Comparison of ENCODE assay signal across 21 mouse cellular contexts in the genomic region with DNA sequence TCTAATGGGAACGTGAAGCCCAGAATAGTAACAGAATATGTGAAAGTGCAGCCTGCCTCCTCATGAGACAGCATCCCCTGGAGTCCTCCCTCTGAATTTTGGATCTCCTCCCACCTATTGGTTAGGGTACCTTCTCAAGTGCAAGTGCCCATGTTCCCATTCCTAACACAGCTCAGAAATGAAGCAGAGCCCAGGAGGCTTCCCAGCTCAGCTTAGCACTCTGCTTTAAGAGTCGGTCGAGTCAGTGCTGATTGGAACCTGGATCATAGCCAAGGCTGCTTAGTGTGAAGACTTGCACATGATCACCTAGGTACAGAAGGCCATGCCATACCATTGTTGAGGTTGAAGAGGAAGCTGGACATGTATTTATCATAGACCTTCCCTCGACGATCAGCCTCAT. TPM values are rescaled to one million over a fixed set of nuclear protein-coding genes. Genes with fewer than 3 reads are reported as not detected.
DNase-seq lines count a peak whose midpoint lies in the region; ATAC-seq and TF ChIP-seq lines count a peak whose summit lies in the region.
"Had no signal": no experiment of that assay in that cellular context is flagged by ENCODE, and none has a peak within 500 bp of the region (broad histone marks: within the 10 kb centered on the region; RNA-seq: fewer than 3 reads in every experiment).

No protein-coding gene starts in this region.

- H3K9me3 ChIP-seq in heart, embryonic 11.5 days (replicated peaks; ENCODE audit: control insufficient read depth, low read length), result no peaks in the 10 kb centered on the region
- H3K9me3 ChIP-seq in MEL (replicated peaks; ENCODE audit: insufficient read depth, low read length), result no peaks in the 10 kb centered on the region
- H3K9me3 ChIP-seq: forebrain, embryonic 12.5 days; hindbrain, embryonic 12.5 days; midbrain, embryonic 13.5 days had no signal

- TF ChIP-seq CTCF in MEL (IDR thresholded peaks at IDR 0.05 in 2 of 3, conservative IDR thresholded peaks at IDR 0.05 in 1 of 3; ENCODE audit: control insufficient read depth in 1 of 3, insufficient read depth in 1 of 3, low read depth in 2 of 3, low read length in 3 of 3, poor library complexity in 1 of 3, severe bottlenecking in 1 of 3), result no peak

- no peak for TF ChIP-seq POLR2A in MEL (IDR thresholded peaks at IDR 0.05; ENCODE audit: control insufficient read depth in 1 of 2, insufficient read depth in 1 of 2, low read depth in 1 of 2, low read length in 2 of 2, poor library complexity in 1 of 2)

- no peak overlapping the region for H3K4me2 ChIP-seq in heart, embryonic 11.5 days
- H3K4me2 ChIP-seq: forebrain, embryonic 12.5 days; hindbrain, embryonic 12.5 days; midbrain, embryonic 13.5 days had no signal

- H3K79me2 ChIP-seq in MEL (ENCODE audit: control insufficient read depth, insufficient read depth, low read length, poor library complexity), result no peaks in the 10 kb centered on the region

- H3K4me3 ChIP-seq in heart, embryonic 11.5 days (ENCODE audit: low read depth, low read length), result no peak overlapping the region
- H3K4me3 ChIP-seq in MEL (ENCODE audit: control insufficient read depth in 1 of 2, insufficient read depth in 1 of 2, low read depth in 2 of 2, low read length in 2 of 2), result no peak overlapping the region
- H3K4me3 ChIP-seq: forebrain, embryonic 12.5 days; hindbrain, embryonic 12.5 days; midbrain, embryonic 13.5 days; myocyte had no signal

- H3K27ac ChIP-seq in heart, embryonic 11.5 days (ENCODE audit: low read depth, low read length), result no peak overlapping the region
- no peak overlapping the region for H3K27ac ChIP-seq in MEL (ENCODE audit: control insufficient read depth, low read depth, low read length)
- H3K27ac ChIP-seq: forebrain, embryonic 12.5 days; hindbrain, embryonic 12.5 days; macrophage; midbrain, embryonic 13.5 days had no signal

- peaks cover 13% of the 10 kb centered on the region for H3K36me3 ChIP-seq in heart, embryonic 11.5 days (ENCODE audit: control insufficient read depth, insufficient read depth, low read length)
- H3K36me3 ChIP-seq in MEL (ENCODE audit: control insufficient read depth in 1 of 2, insufficient read depth in 2 of 2, low read length in 2 of 2), result peaks cover 0 to 21% of the 10 kb centered on the region in 2 experiments; a peak in 3 of 4 replicates
- H3K36me3 ChIP-seq: forebrain, embryonic 12.5 days had no signal

- no peak overlapping the region for H3K9ac ChIP-seq in heart, embryonic 11.5 days (ENCODE audit: low read depth, low read length)
- H3K9ac ChIP-seq in MEL (ENCODE audit: control insufficient read depth, low read depth, low read length, poor library complexity, severe bottlenecking), result no peak overlapping the region
- H3K9ac ChIP-seq: forebrain, embryonic 12.5 days; hindbrain, embryonic 12.5 days; liver, postnatal 0 days; midbrain, embryonic 13.5 days had no signal

- no peak for TF ChIP-seq EP300 in MEL (IDR thresholded peaks at IDR 0.05; ENCODE audit: low read depth in 1 of 2, low read length in 2 of 2)

- 54% methylated on average over 5 of the region's 5 CpGs for WGBS in heart, embryonic 11.5 days (ENCODE audit: insufficient replicate concordance)

- H3K27me3 ChIP-seq in heart, embryonic 11.5 days (ENCODE audit: control insufficient read depth, insufficient read depth, low read length), result no peaks in the 10 kb centered on the region
- H3K27me3 ChIP-seq in MEL (ENCODE audit: control insufficient read depth in 1 of 2, insufficient read depth in 2 of 2, low read length in 2 of 2), result no peaks in the 10 kb centered on the region
- H3K27me3 ChIP-seq: forebrain, embryonic 12.5 days; hindbrain, embryonic 12.5 days; midbrain, embryonic 13.5 days had no signal

- peaks cover 30% of the 10 kb centered on the region for H3K4me1 ChIP-seq in heart, embryonic 11.5 days (ENCODE audit: control insufficient read depth, insufficient read depth, low read length)
- peaks cover 8 to 24% of the 10 kb centered on the region in 2 experiments for H3K4me1 ChIP-seq in MEL (ENCODE audit: control insufficient read depth in 1 of 2, insufficient read depth in 2 of 2, low read length in 2 of 2)

- peak; percentile 32 to 41 for DNase-seq in cerebellum, adult 18-20 months
- peak; percentile 55 for DNase-seq in heart, postnatal 4 days
- peak; percentile 44 for DNase-seq in MEL (ENCODE audit: low read depth, low spot score)
- peak; percentile 54 for DNase-seq in cerebellum, adult 9-11 months
- no peak for DNase-seq in yolk sac, embryonic 10.5 days (ENCODE audit: low spot score)
- DNase-seq: adrenal gland, postnatal 14 days; gastrocnemius, postnatal 36 days; kidney, adult 8-10 months; kidney, postnatal 36 days; liver, postnatal 0 days had no signal

- no peak for ATAC-seq in cerebellum, adult (ENCODE audit: insufficient number of reproducible peaks, low FRiP score, low TSS enrichment)
- no peak for ATAC-seq in heart, embryonic 11.5 days (replicated peaks; ENCODE audit: insufficient number of reproducible peaks, low FRiP score, low TSS enrichment)
- ATAC-seq in megakaryocyte, adult 5-6 weeks (ENCODE audit: poor library complexity, severe bottlenecking), result no peak
- ATAC-seq: inflammation-experienced regulatory T-cells, adult 6 months; liver, postnatal 0 days; midbrain, embryonic 13.5 days had no signal

- TF ChIP-seq RAD21 in MEL (IDR thresholded peaks at IDR 0.05; ENCODE audit: low read depth, low read length), result no peak

TF ChIP-seq in MEL, 35 proteins besides CTCF, POLR2A, EP300 and RAD21 (continues in another document):
- TF ChIP-seq UBTF (IDR thresholded peaks at IDR 0.05; ENCODE audit: borderline replicate concordance, insufficient read depth, low read depth, low read length) (no peak), MAX (IDR thresholded peaks at IDR 0.05; ENCODE audit: low read length) (no peak), MAFK (IDR thresholded peaks at IDR 0.05; ENCODE audit: borderline replicate concordance, low read depth, low read length) (no peak), SIN3A (IDR thresholded peaks at IDR 0.05; ENCODE audit: low read length) (no peak), GABPA (IDR thresholded peaks at IDR 0.05; ENCODE audit: low read depth, low read length) (no peak), TBP (IDR thresholded peaks at IDR 0.05; ENCODE audit: low read depth, low read length) (no peak), USF2 (IDR thresholded peaks at IDR 0.05; ENCODE audit: borderline replicate concordance in 1 of 2, insufficient read depth in 1 of 2, low read depth in 1 of 2, low read length in 2 of 2) (no peak), GATA1 (IDR thresholded peaks at IDR 0.05; ENCODE audit: low read depth, low read length) (no peak), BHLHE40 (IDR thresholded peaks at IDR 0.05; ENCODE audit: borderline replicate concordance, low read depth, low read length) (no peak), MXI1 (IDR thresholded peaks at IDR 0.05; ENCODE audit: low read depth, low read length) (no peak), ZC3H11A (IDR thresholded peaks at IDR 0.05; ENCODE audit: low read depth, low read length) (no peak), JUND (IDR thresholded peaks at IDR 0.05; ENCODE audit: low read depth, low read length) (no peak), ZMIZ1 (IDR thresholded peaks at IDR 0.05; ENCODE audit: low read depth, low read length) (no peak), MAZ (IDR thresholded peaks at IDR 0.05; ENCODE audit: low read depth, low read length) (no peak), HCFC1 (IDR thresholded peaks at IDR 0.05; ENCODE audit: low read depth, low read length) (no peak), NELFE (IDR thresholded peaks at IDR 0.05; ENCODE audit: low read depth, low read length) (no peak), MYC (IDR thresholded peaks at IDR 0.05; ENCODE audit: low read depth, low read length) (no peak)

RNA-seq across cellular contexts. Expression of a gene that starts 18.9 kb away (rescaled TPM):
- not detected for total RNA-seq in heart, postnatal 4 days (2021)
- 0.13 and 0.39 TPM in 2 replicates for polyA plus RNA-seq in heart, embryonic 11.5 days (2014; fragmentation: Nextera tagmentation; extraction: Ambion mirVana)
- total RNA-seq in MEL (2012; rRNA removed), result not detected in 2 replicates
- polyA plus RNA-seq in MEL (2012; ENCODE audit: insufficient read depth in 1 of 2, insufficient read length in 2 of 2, low read depth in 1 of 2, low replicate concordance in 2 of 2, missing spikeins in 1 of 2), result not detected
- total RNA-seq in megakaryocyte, adult 5-6 weeks (2015), result 0.11 TPM in 1 of 2 replicates, not detected in the other
- total RNA-seq in megakaryocyte, adult 5-6 weeks (2017), result 0.07 and 0.37 TPM in 2 replicates
- total RNA-seq: gastrocnemius, postnatal 36 days; layer of hippocampus, postnatal 10 days; neutrophil, adult 5-6 weeks had no signal
- polyA plus RNA-seq: macrophage had no signal

RNA-seq across cellular contexts. Expression of a gene that starts 23.0 kb away (rescaled TPM):
- 10 to 100 TPM; 23.1 to 27.3 TPM for total RNA-seq in heart, postnatal 4 days (2021)
- 6.2 TPM in 2 replicates for polyA plus RNA-seq in heart, embryonic 11.5 days (2014; fragmentation: Nextera tagmentation; extraction: Ambion mirVana)
- total RNA-seq in MEL (2012; rRNA removed), result 0.81 and 1.4 TPM in 2 replicates
- polyA plus RNA-seq in MEL (2012; ENCODE audit: insufficient read depth in 1 of 2, insufficient read length in 2 of 2, low read depth in 1 of 2, low replicate concordance in 2 of 2, missing spikeins in 1 of 2), result 1 to 10 TPM in 1 of 2 experiments, not detected in 1; 1.5 TPM
- 0.96 and 1.6 TPM in 2 replicates for total RNA-seq in megakaryocyte, adult 5-6 weeks (2015)
- 1.8 and 3.8 TPM in 2 replicates for total RNA-seq in megakaryocyte, adult 5-6 weeks (2017)
- polyA plus RNA-seq: inflammation-experienced regulatory T-cells, adult 6 months had no signal

RNA-seq across cellular contexts. Expression of a gene that starts 23.8 kb away (rescaled TPM):
- total RNA-seq in heart, postnatal 4 days (2021), result 1 to 10 TPM; 1.5 to 1.6 TPM
- polyA plus RNA-seq in heart, embryonic 11.5 days (2014; fragmentation: Nextera tagmentation; extraction: Ambion mirVana), result 0.46 and 0.70 TPM in 2 replicates
- not detected in 2 replicates for total RNA-seq in MEL (2012; rRNA removed)
- polyA plus RNA-seq in MEL (2012; ENCODE audit: insufficient read depth in 1 of 2, insufficient read length in 2 of 2, low read depth in 1 of 2, low replicate concordance in 2 of 2, missing spikeins in 1 of 2), result under 1 TPM in 1 of 2 experiments, not detected in 1; 0.01 TPM
- total RNA-seq in megakaryocyte, adult 5-6 weeks (2015), result not detected in 2 replicates
- 0.07 TPM in 1 of 2 replicates, not detected in the other for total RNA-seq in megakaryocyte, adult 5-6 weeks (2017)
- total RNA-seq: neutrophil, adult 5-6 weeks had no signal

RNA-seq across cellular contexts. Expression of a gene that starts 32.1 kb away (rescaled TPM):
- total RNA-seq in heart, postnatal 4 days (2021), result 10 to 100 TPM; 14.7 to 15.0 TPM
- polyA plus RNA-seq in heart, embryonic 11.5 days (2014; fragmentation: Nextera tagmentation; extraction: Ambion mirVana), result 10.2 and 12.7 TPM in 2 replicates
- 5.0 and 6.3 TPM in 2 replicates for total RNA-seq in MEL (2012; rRNA removed)
- polyA plus RNA-seq in MEL (2012; ENCODE audit: insufficient read depth in 1 of 2, insufficient read length in 2 of 2, low read depth in 1 of 2, low replicate concordance in 2 of 2, missing spikeins in 1 of 2), result 1 to 10 TPM in 1 of 2 experiments, not detected in 1; 8.4 TPM
- total RNA-seq in megakaryocyte, adult 5-6 weeks (2015), result 20.0 and 20.8 TPM in 2 replicates
- total RNA-seq in megakaryocyte, adult 5-6 weeks (2017), result 20.0 and 20.1 TPM in 2 replicates

RNA-seq across cellular contexts. Expression of a gene that starts 38.4 kb away (rescaled TPM):
- 1 to 10 TPM; 6.6 to 7.0 TPM for total RNA-seq in heart, postnatal 4 days (2021)
- 4.3 TPM in 2 replicates for polyA plus RNA-seq in heart, embryonic 11.5 days (2014; fragmentation: Nextera tagmentation; extraction: Ambion mirVana)
- not detected in 2 replicates for total RNA-seq in MEL (2012; rRNA removed)
- not detected for polyA plus RNA-seq in MEL (2012; ENCODE audit: insufficient read depth in 1 of 2, insufficient read length in 2 of 2, low read depth in 1 of 2, low replicate concordance in 2 of 2, missing spikeins in 1 of 2)
- not detected in 2 replicates for total RNA-seq in megakaryocyte, adult 5-6 weeks (2015)
- total RNA-seq in megakaryocyte, adult 5-6 weeks (2017), result not detected in 2 replicates

Comparison
In these comparisons a context has a peak if more than half of its experiments do, and no peak if none do; other contexts are left out.
1. RNA of a gene that starts 23.0 kb away (total RNA-seq): 23.1 to 27.3 TPM in heart, postnatal 4 days; 0.96 to 3.8 TPM in megakaryocyte, adult 5-6 weeks and 0.81 to 1.4 TPM in MEL; every median in the first group is over 4 times any median in the second.